Mouse (Mus musculus): ENCODE measurements around the gene Swi5.

- TF ChIP-seq E2F4 (IDR thresholded peaks at IDR 0.05; ENCODE audit: borderline replicate concordance, low read depth, low read length) = no peak
- no peak for TF ChIP-seq JUND (IDR thresholded peaks at IDR 0.05; ENCODE audit: low read depth, low read length)
- TF ChIP-seq CTCF (IDR thresholded peaks at IDR 0.05 in 2 of 3, conservative IDR thresholded peaks at IDR 0.05 in 1 of 3; ENCODE audit: control insufficient read depth in 1 of 3, insufficient read depth in 1 of 3, low read depth in 2 of 3, low read length in 3 of 3, poor library complexity in 1 of 3, severe bottlenecking in 1 of 3) = no peak
- no peak for TF ChIP-seq ELF1 (IDR thresholded peaks at IDR 0.05; ENCODE audit: low read depth, low read length)
- TF ChIP-seq POLR2A (IDR thresholded peaks at IDR 0.05; ENCODE audit: control insufficient read depth in 1 of 2, insufficient read depth in 1 of 2, low read depth in 1 of 2, low read length in 2 of 2, poor library complexity in 1 of 2) = no peak
- TF ChIP-seq CHD2 (IDR thresholded peaks at IDR 0.05; ENCODE audit: low read length) = no peak
- TF ChIP-seq MEF2A (IDR thresholded peaks at IDR 0.05; ENCODE audit: extremely low read depth, insufficient replicate concordance, low read depth, low read length, poor library complexity, severe bottlenecking) = no peak
- TF ChIP-seq EP300 (IDR thresholded peaks at IDR 0.05; ENCODE audit: low read depth in 1 of 2, low read length in 2 of 2) = no peak
- TF ChIP-seq TBP (IDR thresholded peaks at IDR 0.05; ENCODE audit: low read depth, low read length) = no peak
Observed at GRCm38 (mm10) chr2:32283986-32284385, 3.9 kb downstream of the Swi5 start.
